Mouse (Mus musculus): ENCODE data around the gene Dlx6. TPM values are rescaled to one million over a fixed set of nuclear protein-coding genes. Genes with fewer than 3 reads are reported as not detected.

The Dlx6 gene
- polyA plus RNA-seq, 1 experiment from 2014 or later: not detected

DNA sequence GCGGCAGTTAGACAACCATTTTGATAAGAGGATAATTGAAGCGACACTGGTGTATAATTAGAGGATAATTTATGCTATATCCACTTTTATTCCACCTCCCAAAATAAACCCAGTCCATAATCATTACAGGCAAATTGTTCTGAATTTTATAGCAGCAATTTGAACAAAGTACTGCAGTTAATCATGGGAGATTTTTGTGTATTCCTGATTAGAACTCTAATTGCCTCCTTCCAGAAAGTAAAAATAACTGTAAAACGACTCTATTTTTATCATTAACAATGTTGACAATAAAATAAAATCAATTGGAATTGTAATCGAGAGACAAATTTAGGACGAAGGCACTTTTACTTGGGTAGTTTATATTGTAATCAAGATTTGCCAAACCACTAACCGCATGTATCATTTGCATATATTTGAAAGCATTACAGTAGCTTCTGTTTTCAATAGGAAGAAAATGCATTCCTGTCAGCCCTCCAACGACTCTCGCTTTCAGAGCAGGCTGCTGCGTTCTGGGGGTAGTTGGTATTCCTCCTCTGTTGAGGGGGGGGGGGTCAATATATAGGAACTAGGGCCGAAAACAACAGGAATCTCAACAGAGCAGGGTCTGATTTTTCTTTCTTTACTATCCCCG is 1.2 kb upstream of the Dlx6 start:
- Histone ChIP-seq H3K4me2 (ENCODE audit: low read length) (no peak overlapping the region), H3K27ac (no peak overlapping the region), H3K4me1 (replicated peaks; ENCODE audit: insufficient read depth, low read length) (peaks cover 6% of the 10 kb centered on the region), H3K27me3 (ENCODE audit: insufficient read depth, low read length) (peaks cover 84% of the 10 kb centered on the region), H3K9me3 (replicated peaks; ENCODE audit: low read length) (no peaks in the 10 kb centered on the region), H3K9ac (ENCODE audit: low read depth, low read length) (no peak overlapping the region), H3K4me3 (replicated peaks; ENCODE audit: low read depth, low read length) (no peak overlapping the region), H3K36me3 (ENCODE audit: insufficient read depth, low read length) (no peaks in the 10 kb centered on the region)
- ATAC-seq (replicated peaks; ENCODE audit: low FRiP score, low read depth) (no peak), DNase-seq (ENCODE audit: low spot score) (no peak)
- TF ChIP-seq CTCF (IDR thresholded peaks at IDR 0.05; ENCODE audit: low read depth): no peak
- WGBS: 6% methylated on average over 11 of the region's 11 CpGs

DNA sequence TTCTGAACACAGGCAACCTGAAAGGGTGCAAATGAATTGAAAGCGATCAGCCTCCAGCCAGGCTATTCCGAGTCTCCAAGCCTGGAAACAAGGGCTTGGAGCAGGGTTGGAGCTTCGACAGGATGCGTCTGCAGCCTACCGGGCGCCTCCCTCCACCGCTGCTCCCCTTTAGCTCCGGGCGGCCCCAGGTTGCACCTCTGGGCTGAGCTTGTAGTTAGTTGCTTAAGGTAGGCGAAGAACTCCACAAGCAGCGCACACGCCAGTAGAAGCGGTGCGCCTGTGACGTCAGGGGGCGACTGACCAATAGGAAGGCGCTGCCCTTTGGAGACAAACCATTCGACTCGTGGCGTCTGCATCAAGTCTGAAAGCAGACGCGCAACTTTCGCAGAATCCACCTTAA is 523 bp upstream of the Dlx6 start:
- WGBS: 1% methylated on average over 23 of the region's 23 CpGs
- Histone ChIP-seq H3K9me3 (replicated peaks; ENCODE audit: low read length) (no peaks in the 10 kb centered on the region), H3K27ac (no peak overlapping the region), H3K4me1 (replicated peaks; ENCODE audit: insufficient read depth, low read length) (peaks cover 6% of the 10 kb centered on the region), H3K4me2 (ENCODE audit: low read length) (peak overlapping the region; percentile 63), H3K36me3 (ENCODE audit: insufficient read depth, low read length) (no peaks in the 10 kb centered on the region), H3K27me3 (ENCODE audit: insufficient read depth, low read length) (peaks cover 82% of the 10 kb centered on the region), H3K9ac (ENCODE audit: low read depth, low read length) (no peak overlapping the region), H3K4me3 (replicated peaks; ENCODE audit: low read depth, low read length) (peak overlapping the region; percentile 26)
- no peak for DNase-seq (ENCODE audit: low spot score)
- ATAC-seq (replicated peaks; ENCODE audit: low FRiP score, low read depth): 0 out of 2 replicates have a peak, but pooled peaks have one; percentile 26
- no peak for TF ChIP-seq CTCF (IDR thresholded peaks at IDR 0.05; ENCODE audit: low read depth)

GRCm38 (mm10) chr6:6863955-6864354 is 821 bp downstream of the Dlx6 start:
- no peak overlapping the region for H3K9ac ChIP-seq (ENCODE audit: low read depth, low read length)
- H3K9me3 ChIP-seq (replicated peaks; ENCODE audit: low read length): no peaks in the 10 kb centered on the region
- no peaks in the 10 kb centered on the region for H3K36me3 ChIP-seq (ENCODE audit: insufficient read depth, low read length)
- peak overlapping the region; percentile 27 for H3K4me3 ChIP-seq (replicated peaks; ENCODE audit: low read depth, low read length)
- H3K27ac ChIP-seq: no peak overlapping the region
- peak overlapping the region; percentile 63 for H3K4me2 ChIP-seq (ENCODE audit: low read length)
- DNase-seq (ENCODE audit: low spot score) (no peak), ATAC-seq (replicated peaks; ENCODE audit: low FRiP score, low read depth) (0 out of 2 replicates have a peak, but pooled peaks have one; percentile 30)
- H3K27me3 ChIP-seq (ENCODE audit: insufficient read depth, low read length): peaks cover 82% of the 10 kb centered on the region
- peaks cover 6% of the 10 kb centered on the region for H3K4me1 ChIP-seq (replicated peaks; ENCODE audit: insufficient read depth, low read length)
- WGBS: 2% methylated on average over 20 of the region's 21 CpGs
- no peak for TF ChIP-seq CTCF (IDR thresholded peaks at IDR 0.05; ENCODE audit: low read depth)

GRCm38 (mm10) chr6:6864441-6865440 is 1.6 kb downstream of the Dlx6 start:
- no peak overlapping the region for H3K4me3 ChIP-seq (replicated peaks; ENCODE audit: low read depth, low read length)
- H3K9ac ChIP-seq (ENCODE audit: low read depth, low read length): no peak overlapping the region
- H3K27me3 ChIP-seq (ENCODE audit: insufficient read depth, low read length): peaks cover 84% of the 10 kb centered on the region
- no peak for TF ChIP-seq CTCF (IDR thresholded peaks at IDR 0.05; ENCODE audit: low read depth)
- H3K4me1 ChIP-seq (replicated peaks; ENCODE audit: insufficient read depth, low read length): peaks cover 6% of the 10 kb centered on the region
- no peaks in the 10 kb centered on the region for H3K9me3 ChIP-seq (replicated peaks; ENCODE audit: low read length)
- H3K4me2 ChIP-seq (ENCODE audit: low read length): no peak overlapping the region
- H3K36me3 ChIP-seq (ENCODE audit: insufficient read depth, low read length): no peaks in the 10 kb centered on the region
- no peak for ATAC-seq (replicated peaks; ENCODE audit: low FRiP score, low read depth)
- H3K27ac ChIP-seq: no peak overlapping the region
- no peak for DNase-seq (ENCODE audit: low spot score)
- WGBS: 3% methylated on average over 36 of the region's 36 CpGs

DNA sequence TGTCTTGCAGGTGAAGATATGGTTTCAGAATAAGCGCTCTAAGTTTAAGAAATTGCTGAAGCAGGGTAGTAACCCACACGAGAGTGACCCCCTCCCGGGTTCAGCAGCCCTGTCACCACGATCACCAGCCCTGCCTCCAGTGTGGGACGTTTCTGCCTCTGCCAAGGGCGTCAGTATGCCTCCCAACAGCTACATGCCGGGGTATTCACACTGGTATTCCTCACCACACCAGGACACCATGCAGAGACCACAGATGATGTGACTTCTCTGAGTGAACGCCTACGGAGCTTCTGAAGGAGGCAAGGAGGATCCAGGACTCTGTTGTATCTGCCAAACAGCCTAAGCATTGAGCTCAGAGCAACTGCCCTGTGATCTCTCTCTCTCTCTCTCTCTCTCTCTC is 3.9 kb downstream of the Dlx6 start:
- peaks cover 6% of the 10 kb centered on the region; the same call in 1 of the 2 replicates for H3K4me1 ChIP-seq (replicated peaks; ENCODE audit: insufficient read depth, low read length)
- WGBS: 6% methylated on average over 9 of the region's 9 CpGs
- no peak overlapping the region for H3K4me3 ChIP-seq (replicated peaks; ENCODE audit: low read depth, low read length)
- DNase-seq (ENCODE audit: low spot score): no peak
- no peak overlapping the region for H3K9ac ChIP-seq (ENCODE audit: low read depth, low read length)
- no peak for TF ChIP-seq CTCF (IDR thresholded peaks at IDR 0.05; ENCODE audit: low read depth)
- no peaks in the 10 kb centered on the region for H3K9me3 ChIP-seq (replicated peaks; ENCODE audit: low read length)
- H3K36me3 ChIP-seq (ENCODE audit: insufficient read depth, low read length): no peaks in the 10 kb centered on the region
- ATAC-seq (replicated peaks; ENCODE audit: low FRiP score, low read depth): no peak
- H3K4me2 ChIP-seq (ENCODE audit: low read length): no peak overlapping the region
- no peak overlapping the region for H3K27ac ChIP-seq
- H3K27me3 ChIP-seq (ENCODE audit: insufficient read depth, low read length): peaks cover 87% of the 10 kb centered on the region

DNA sequence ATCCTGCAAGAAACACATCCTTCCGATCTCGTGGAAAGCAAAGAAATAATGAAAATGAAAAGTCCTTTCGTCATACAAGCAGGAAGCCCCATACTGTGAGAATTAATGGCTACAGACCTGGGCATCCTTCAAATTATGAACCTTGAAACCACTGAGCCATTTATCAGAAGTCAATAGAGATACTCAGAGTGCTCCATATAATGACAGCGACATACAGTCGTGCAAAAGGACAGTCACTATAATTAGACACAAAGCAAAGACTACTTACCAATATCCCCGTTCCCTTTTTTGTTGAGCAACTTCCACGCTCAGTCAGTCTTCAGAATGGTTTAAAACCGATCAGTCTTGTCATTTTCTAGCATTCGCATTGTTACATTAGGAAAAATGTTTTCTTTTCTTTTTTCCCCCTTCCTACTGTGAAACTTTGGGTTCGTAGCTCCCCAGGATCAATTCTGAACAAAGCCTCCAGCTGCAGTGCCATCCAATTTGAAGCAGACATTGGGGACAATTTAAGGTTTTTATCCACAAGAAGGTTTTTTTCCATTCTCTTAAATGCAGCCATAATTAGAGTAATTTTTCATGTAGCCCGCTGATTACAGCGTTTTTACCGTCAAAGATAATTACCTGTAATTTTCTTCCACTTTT is 6.0 kb downstream of the Dlx6 start:
- no peak overlapping the region for H3K4me3 ChIP-seq (replicated peaks; ENCODE audit: low read depth, low read length)
- H3K4me1 ChIP-seq (replicated peaks; ENCODE audit: insufficient read depth, low read length): no peaks in the 10 kb centered on the region
- DNase-seq (ENCODE audit: low spot score): no peak
- H3K27ac ChIP-seq: no peak overlapping the region
- ATAC-seq (replicated peaks; ENCODE audit: low FRiP score, low read depth): no peak
- 6% methylated on average over 13 of the region's 13 CpGs for WGBS
- no peak for TF ChIP-seq CTCF (IDR thresholded peaks at IDR 0.05; ENCODE audit: low read depth)
- no peak overlapping the region for H3K4me2 ChIP-seq (ENCODE audit: low read length)
- no peak overlapping the region for H3K9ac ChIP-seq (ENCODE audit: low read depth, low read length)
- H3K9me3 ChIP-seq (replicated peaks; ENCODE audit: low read length): no peaks in the 10 kb centered on the region
- H3K27me3 ChIP-seq (ENCODE audit: insufficient read depth, low read length): peaks cover 86% of the 10 kb centered on the region
- no peaks in the 10 kb centered on the region for H3K36me3 ChIP-seq (ENCODE audit: insufficient read depth, low read length)
